Mouse (Mus musculus) neutrophil, adult 5-6 weeks (primary cell): ENCODE results near the gene Gm12394. TPM values are rescaled to one million over a fixed set of nuclear protein-coding genes. Genes with fewer than 3 reads are reported as not detected.
"Not testable (repeated sequence)": the region's sequence is repeated elsewhere in the genome, so short reads cannot be mapped to it uniquely, and the experiment has no call there.

Experiments used
- ATAC-seq: fragments of 151-379, 151-347 bp; 2 replicates; pipeline ENCODE4 v1.8.0; 2017; ENCODE audit warnings: mild to moderate bottlenecking, moderate TSS enrichment; ENCODE audit not compliant: insufficient number of reproducible peaks, poor library complexity, low FRiP score, severe bottlenecking; ENCODE audit errors: extremely low read depth
- total RNA-seq: library from RNA; stranded (forward); fragments of 200-1000 nt; gene quantifications from 2 replicates; pipeline ENCODE4 v1.2.3, GENCODE M21; 2017

Gene Gm12394
- total RNA-seq, 1 experiment from 2014 or later: not detected

GRCm38 (mm10) chr4:42868193-42868592 is 11.6 kb upstream of the Gm12394 start:
- ATAC-seq: no peak

GRCm38 (mm10) chr4:42867390-42867789 is 10.8 kb upstream of the Gm12394 start:
- no peak for ATAC-seq

GRCm38 (mm10) chr4:42863487-42863886 is 6.9 kb upstream of the Gm12394 start:
- not testable (repeated sequence) for ATAC-seq

GRCm38 (mm10) chr4:42860483-42860882 is 3.9 kb upstream of the Gm12394 start:
- not testable (repeated sequence) for ATAC-seq

- not testable (repeated sequence) for ATAC-seq
Observed at GRCm38 (mm10) chr4:42853788-42854187, 2.8 kb downstream of the Gm12394 start, which contains the start of gene Fam205a1. Gene Fam205a1 (minus strand): TSS chr4:42853888.

- not testable (repeated sequence) for ATAC-seq
Observed at GRCm38 (mm10) chr4:42773893-42774292, 82.7 kb downstream of the Gm12394 start, which contains the start of gene Ccl21a. Gene Ccl21a (minus strand): TSS chr4:42773993.

- ATAC-seq: not testable (repeated sequence)
Observed at GRCm38 (mm10) chr4:42756477-42756876, 100.1 kb downstream of the Gm12394 start, which contains the start of gene Ccl19. Gene Ccl19 (minus strand): TSS chr4:42756577.

GRCm38 (mm10) chr4:42735245-42735644 is 121.3 kb downstream of the Gm12394 start, which contains the start of gene 4930578G10Rik:
Gene 4930578G10Rik (plus strand): TSS chr4:42735545.
- not testable (repeated sequence) for ATAC-seq

Other genes starting within 250 kb of the Gm12394 start
- not detected in 2 replicates for gene Gm10591, start 244.6 kb downstream of the Gm12394 start, total RNA-seq
- not detected in 2 replicates for gene Gm2564, start 227.1 kb downstream of the Gm12394 start, total RNA-seq
- not detected in 2 replicates for gene Ccl27b, start 201.5 kb downstream of the Gm12394 start, total RNA-seq
- gene Il11ra2, start 194.9 kb downstream of the Gm12394 start, total RNA-seq: not detected in 2 replicates
- not detected in 2 replicates for gene 4930578G10Rik, start 121.2 kb downstream of the Gm12394 start, total RNA-seq
- gene Ccl19, start 100.2 kb downstream of the Gm12394 start, total RNA-seq: not detected in 2 replicates
- not detected in 2 replicates for gene Ccl21a, start 82.8 kb downstream of the Gm12394 start, total RNA-seq
- gene Fam205a1, start 2.9 kb downstream of the Gm12394 start, total RNA-seq: not detected in 2 replicates
- gene Fam205c, start 17.5 kb upstream of the Gm12394 start, total RNA-seq: not detected in 2 replicates
- not detected in 2 replicates for gene Phf24, start 59.9 kb upstream of the Gm12394 start, total RNA-seq
- 8.5 and 8.8 TPM in 2 replicates for gene Dnajb5, start 93.0 kb upstream of the Gm12394 start, total RNA-seq
- 0.93 TPM in 1 of 2 replicates, not detected in the other for gene 1700022I11Rik, start 112.8 kb upstream of the Gm12394 start, total RNA-seq
- 115 and 128 TPM in 2 replicates for gene Vcp, start 143.7 kb upstream of the Gm12394 start, total RNA-seq
- gene Fancg, start 153.7 kb upstream of the Gm12394 start, total RNA-seq: 13.9 and 27.7 TPM in 2 replicates
- 10.7 and 15.6 TPM in 2 replicates for gene Pigo, start 169.0 kb upstream of the Gm12394 start, total RNA-seq
- gene Stoml2, start 174.9 kb upstream of the Gm12394 start, total RNA-seq: 49.5 and 56.1 TPM in 2 replicates
- 14.8 and 18.5 TPM in 2 replicates for gene Fam214b, start 189.4 kb upstream of the Gm12394 start, total RNA-seq
- gene Unc13b, start 202.2 kb upstream of the Gm12394 start, total RNA-seq: 0.74 and 0.93 TPM in 2 replicates